Mouse (Mus musculus) kidney, postnatal 0 days (tissue): Measurements from ENCODE around the gene Sipa1l3. TPM values are rescaled to one million over a fixed set of nuclear protein-coding genes. Genes with fewer than 3 reads are reported as not detected.
A peak's percentile ranks its signal among the peaks of the same experiment; 100 is the strongest.

Experiments
- ATAC-seq: fragments of 200-750 bp; cut with Nextera tagmentation; replicated peaks from 2 replicates; pipeline ENCODE4 v1.8.0; 2017; ENCODE audit warnings: low read depth, moderate number of reproducible peaks, moderate TSS enrichment, moderate library complexity; ENCODE audit not compliant: low FRiP score
- DNase-seq: peaks from one replicate; pipeline ENCODE4 v3.0.0-alpha.2; 2016; ENCODE audit warnings: low spot score
- H3K27ac ChIP-seq: fragments of 300-500 bp; sonication (generic); 2 replicates; pipeline ENCODE4 v1.5.1; 2014; ENCODE audit warnings: mild to moderate bottlenecking
- H3K27me3 ChIP-seq: fragments of 300-500 bp; sonication (generic); 2 replicates; pipeline ENCODE4 v1.6.1; 2014; ENCODE audit warnings: low read length, mixed read lengths; ENCODE audit not compliant: insufficient read depth
- H3K36me3 ChIP-seq: fragments of 300-500 bp; sonication (generic); 2 replicates; pipeline ENCODE4 v1.6.1; 2014; ENCODE audit warnings: low read length, mixed read lengths; ENCODE audit not compliant: insufficient read depth
- H3K4me1 ChIP-seq: fragments of 300-500 bp; sonication (generic); replicated peaks from 2 replicates; pipeline ENCODE4 v1.6.1; 2014; ENCODE audit warnings: antibody characterized with exemption, low read length, mixed read lengths; ENCODE audit not compliant: insufficient read depth
- H3K4me2 ChIP-seq: fragments of 300-500 bp; sonication (generic); 2 replicates; pipeline ENCODE4 v1.6.1; 2014; ENCODE audit warnings: mild to moderate bottlenecking, low read length, moderate library complexity, mixed read lengths
- H3K4me3 ChIP-seq: fragments of 300-500 bp; sonication (generic); replicated peaks from 2 replicates; pipeline ENCODE4 v1.5.1; 2014; ENCODE audit warnings: low read depth, low read length
- H3K9ac ChIP-seq: fragments of 300-500 bp; sonication (generic); 2 replicates; pipeline ENCODE4 v1.6.1; 2014; ENCODE audit warnings: low read depth, low read length
- H3K9me3 ChIP-seq: fragments of 300-500 bp; sonication (generic); replicated peaks from 2 replicates; pipeline ENCODE4 v1.6.1; 2016; ENCODE audit warnings: low read length, inconsistent platforms, mixed read lengths
- CTCF ChIP-seq: IDR thresholded peaks from 2 replicates; pipeline ENCODE4 v1.5.1; 2016; ENCODE audit warnings: antibody characterized with exemption, low read depth, mild to moderate bottlenecking, moderate library complexity
- WGBS: fragments of 180-500 bp; shearing (Covaris S2); extraction: QIAGEN DNeasy Blood & Tissue Kit; methylation state at CpG from one replicate; pipeline ENCODE4 v1.1.7; 2014; 5-methylcytosine and 5-hydroxymethylcytosine counted together
- polyA plus RNA-seq: library from polyadenylated mRNA; unstranded; fragments of >200 nt; fragmentation: Nextera tagmentation; extraction: Ambion mirVana; gene quantifications from 2 replicates; pipeline ENCODE4 v1.2.1, GENCODE M21; 2015

Sipa1l3 gene
- polyA plus RNA-seq, 1 experiment from 2014 or later, result 8.3 TPM

GRCm38 (mm10) chr7:29515652-29516051 is 2.8 kb downstream of the Sipa1l3 start:
- H3K9ac ChIP-seq, result no peak overlapping the region
- TF ChIP-seq CTCF, result no peak
- DNase-seq (no peak), ATAC-seq (no peak)
- H3K9me3 ChIP-seq, result no peaks in the 10 kb centered on the region
- 80% methylated on average over 3 of the region's 3 CpGs for WGBS
- H3K27me3 ChIP-seq, result no peaks in the 10 kb centered on the region
- H3K27ac ChIP-seq, result no peak overlapping the region
- no peak overlapping the region for H3K4me3 ChIP-seq
- no peaks in the 10 kb centered on the region for H3K36me3 ChIP-seq
- H3K4me1 ChIP-seq, result peaks cover 25% of the 10 kb centered on the region
- H3K4me2 ChIP-seq, result no peak overlapping the region

GRCm38 (mm10) chr7:29512729-29513128 is 5.7 kb downstream of the Sipa1l3 start:
- Histone ChIP-seq H3K4me1 (peaks cover 27% of the 10 kb centered on the region), H3K36me3 (no peaks in the 10 kb centered on the region), H3K9ac (no peak overlapping the region), H3K4me2 (no peak overlapping the region), H3K9me3 (no peaks in the 10 kb centered on the region), H3K27me3 (no peaks in the 10 kb centered on the region), H3K27ac (no peak overlapping the region; the same call in 1 of the 2 replicates), H3K4me3 (no peak overlapping the region)
- TF ChIP-seq CTCF, result no peak
- 56% methylated on average over 4 of the region's 4 CpGs for WGBS
- no peak for ATAC-seq
- DNase-seq, result no peak

GRCm38 (mm10) chr7:29511598-29512275 is 6.7 kb downstream of the Sipa1l3 start:
- Histone ChIP-seq H3K36me3 (no peaks in the 10 kb centered on the region), H3K4me1 (peaks cover 26% of the 10 kb centered on the region), H3K27ac (peak overlapping the region; percentile 39), H3K9ac (no peak overlapping the region), H3K4me3 (no peak overlapping the region), H3K9me3 (no peaks in the 10 kb centered on the region), H3K27me3 (no peaks in the 10 kb centered on the region), H3K4me2 (no peak overlapping the region)
- DNase-seq (no peak), ATAC-seq (no peak)
- no peak for TF ChIP-seq CTCF
- WGBS, result 47% methylated on average over 9 of the region's 9 CpGs

GRCm38 (mm10) chr7:29508522-29508921 is 9.9 kb downstream of the Sipa1l3 start:
- H3K27ac ChIP-seq, result no peak overlapping the region
- no peak overlapping the region for H3K4me2 ChIP-seq
- peaks cover 27% of the 10 kb centered on the region for H3K4me1 ChIP-seq
- H3K9ac ChIP-seq, result no peak overlapping the region
- H3K9me3 ChIP-seq, result no peaks in the 10 kb centered on the region
- no peak overlapping the region for H3K4me3 ChIP-seq
- TF ChIP-seq CTCF, result no peak
- DNase-seq (no peak), ATAC-seq (no peak)
- no peaks in the 10 kb centered on the region for H3K36me3 ChIP-seq
- H3K27me3 ChIP-seq, result no peaks in the 10 kb centered on the region
- WGBS, result 89% methylated on average over 7 of the region's 7 CpGs

GRCm38 (mm10) chr7:29505337-29506318 is 12.8 kb downstream of the Sipa1l3 start:
- peak; percentile 86 for ATAC-seq
- Histone ChIP-seq H3K36me3 (no peaks in the 10 kb centered on the region), H3K4me1 (peaks cover 15% of the 10 kb centered on the region), H3K4me2 (peak overlapping the region; percentile 32), H3K4me3 (no peak overlapping the region; the same call in 1 of the 2 replicates), H3K9me3 (no peaks in the 10 kb centered on the region), H3K27me3 (no peaks in the 10 kb centered on the region), H3K9ac (no peak overlapping the region), H3K27ac (peak overlapping the region; percentile 91)
- peak; percentile 55 for DNase-seq
- TF ChIP-seq CTCF, result no peak
- WGBS, result 41% methylated on average over 18 of the region's 18 CpGs

- 69% methylated on average over 7 of the region's 7 CpGs for WGBS
These were observed 13.7 kb downstream of the Sipa1l3 start for GRCm38 (mm10) chr7:29504683-29505290.

More at GRCm38 (mm10) chr7:29504683-29505290, 13.7 kb downstream of the Sipa1l3 start:
- Histone ChIP-seq H3K27ac (peak overlapping the region; percentile 91), H3K36me3 (no peaks in the 10 kb centered on the region), H3K4me2 (peak overlapping the region; percentile 32), H3K4me3 (no peak overlapping the region; the same call in 1 of the 2 replicates), H3K4me1 (peaks cover 15% of the 10 kb centered on the region), H3K27me3 (no peaks in the 10 kb centered on the region), H3K9me3 (no peaks in the 10 kb centered on the region), H3K9ac (no peak overlapping the region)
- ATAC-seq, result no peak
- DNase-seq, result no peak
- TF ChIP-seq CTCF, result no peak
